Mouse (Mus musculus) olfactory bulb, adult 2 months (tissue): ENCODE data around the gene Abhd14b.

Source experiments
- CTCF ChIP-seq: fragments of 200-500 bp; IDR thresholded peaks from 2 replicates; pipeline ENCODE4 v1.5.1; 2012; ENCODE audit warnings: low read depth, mild to moderate bottlenecking, low read length, moderate library complexity; ENCODE audit not compliant: insufficient read depth
- POLR2A ChIP-seq: fragments of 200-500 bp; IDR thresholded peaks from 2 replicates; pipeline ENCODE4 v1.6.1; 2012; ENCODE audit warnings: mild to moderate bottlenecking, low read depth, low read length, moderate library complexity; ENCODE audit not compliant: insufficient read depth

DNA sequence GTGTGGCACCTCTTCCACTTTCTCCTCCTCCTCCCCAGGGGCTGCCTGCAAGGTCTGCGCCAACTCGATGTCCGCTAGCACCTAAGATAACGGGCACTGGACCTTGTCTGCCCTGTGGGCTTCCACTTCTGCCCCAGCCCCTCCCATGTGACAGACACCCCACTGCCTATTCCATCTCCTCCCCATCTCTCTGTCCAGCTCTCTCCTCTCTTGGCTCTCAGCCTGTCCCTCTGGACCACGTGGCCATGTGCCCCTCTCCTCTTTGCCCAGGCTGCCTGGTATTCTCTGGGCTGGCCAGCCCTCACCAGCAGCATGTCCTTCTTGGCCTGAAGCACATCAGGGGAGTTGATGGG is 26.5 kb downstream of the Abhd14b start:
- no peak for TF ChIP-seq CTCF
- no peak for TF ChIP-seq POLR2A
